Mouse (Mus musculus): Measurements from ENCODE around the gene 4933427D14Rik.

DNA sequence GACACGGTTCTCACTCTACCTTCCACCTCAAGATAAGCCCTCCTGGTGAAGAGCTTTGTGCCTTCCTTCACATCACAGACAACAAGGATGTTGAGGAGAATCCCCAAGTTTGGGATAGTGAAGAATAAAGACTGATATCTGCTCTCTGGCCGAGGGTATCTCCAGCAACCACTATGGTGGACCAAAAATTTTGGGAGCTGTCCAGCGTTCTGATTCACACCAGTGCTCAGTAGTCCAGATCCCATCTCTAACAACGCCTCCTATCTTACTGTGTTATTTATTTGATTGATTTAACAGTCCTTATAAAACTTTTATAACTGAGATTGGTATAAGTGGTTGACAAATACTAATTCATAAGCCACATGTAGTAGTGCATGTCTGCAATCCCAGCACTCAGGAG, 94.0 kb downstream of the 4933427D14Rik start:
- no peak for TF ChIP-seq CTCF (IDR thresholded peaks at IDR 0.05; ENCODE audit: low read depth, low read length)
- TF ChIP-seq POLR2A (IDR thresholded peaks at IDR 0.05; ENCODE audit: insufficient read depth, low read length), result no peak

All from ES-Bruce4 (cell line).